Mouse (Mus musculus) heart, postnatal 10 days (tissue): ENCODE results near the gene Dnajb9. TPM values are rescaled to one million over a fixed set of nuclear protein-coding genes. Genes with fewer than 3 reads are reported as not detected.

Source experiments
- microRNA-seq, 2 experiments: library from miRNA; unstranded; fragments of <30 nt; microRNA quantifications; one replicate each; pipeline ENCODE4 v1.2.0; 2022
- total RNA-seq, 2 experiments: library from RNA; stranded (reverse); gene quantifications; 2 replicates each; pipeline ENCODE4 v1.2.3; 2021

Dnajb9 gene
- total RNA-seq, 2 experiments from 2014 or later = 20.9 to 21.5 TPM

Small RNAs within 50 kb of the gene (microRNA-seq; reads per million reads assigned to microRNA genes)
- gene Mir5627 = 0 reads per million in 2 experiments

Other genes with a start within 250 kb of the Dnajb9 start
- gene Pnpla8, start 11.0 kb upstream of the Dnajb9 start, total RNA-seq = 100 to 1,000 TPM; 105 to 118 TPM
- gene Nrcam, start 118.6 kb upstream of the Dnajb9 start, total RNA-seq = under 1 TPM; 0.25 to 0.67 TPM